ENCODE assay signal across 11 mouse cellular contexts in the genomic region with DNA sequence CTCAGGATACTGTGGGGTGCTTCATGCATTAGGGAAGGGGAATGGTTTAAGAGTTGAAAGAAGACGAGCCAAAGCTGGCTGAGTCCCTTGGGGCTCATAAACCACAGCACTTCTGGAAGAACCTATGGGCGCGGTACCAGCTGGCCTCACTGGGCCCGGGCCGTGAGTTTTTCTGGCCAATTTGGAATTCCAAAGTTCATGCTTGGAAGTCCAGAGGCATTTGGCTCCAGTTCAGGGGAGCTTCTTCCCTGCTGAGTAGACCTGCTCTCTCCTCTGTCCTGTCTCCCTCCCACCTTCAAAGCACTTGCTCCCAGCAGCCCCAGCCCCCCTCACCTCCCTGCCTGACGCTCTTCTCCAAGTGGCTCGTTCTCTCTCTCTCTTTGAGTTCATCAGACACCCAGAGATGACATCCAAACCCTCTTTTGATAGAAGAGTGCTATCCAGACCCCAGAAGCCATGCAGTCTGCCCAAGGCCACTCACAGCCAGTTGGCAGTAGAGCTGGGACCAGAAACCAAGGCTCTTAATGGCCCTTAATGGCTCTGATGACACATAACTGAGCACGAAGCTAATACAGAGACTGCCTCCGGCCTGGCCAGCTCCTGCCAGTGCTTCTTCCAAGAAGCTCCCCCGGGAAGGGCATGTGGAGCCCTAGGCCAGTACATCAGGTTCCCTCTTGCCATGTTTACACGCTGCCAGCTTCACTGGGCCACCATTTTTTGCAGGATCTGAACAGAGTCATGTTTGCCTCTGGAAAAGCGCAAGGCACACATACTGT.
DNase-seq lines count a peak whose midpoint lies in the region; ATAC-seq and TF ChIP-seq lines count a peak whose summit lies in the region.
"Had no signal": no experiment of that assay in that cellular context is flagged by ENCODE, and none has a peak within 500 bp of the region (broad histone marks: within the 10 kb centered on the region; RNA-seq: fewer than 3 reads in every experiment).

No protein-coding gene starts in this region.

- peaks cover 88% of the 10 kb centered on the region for H3K4me1 ChIP-seq in midbrain, embryonic 10.5 days
- peaks cover 20% of the 10 kb centered on the region for H3K4me1 ChIP-seq in midbrain, postnatal 0 days (ENCODE audit: insufficient read depth, low read length)
- H3K4me1 ChIP-seq in neural tube, embryonic 13.5 days (replicated peaks), result peaks cover 81% of the 10 kb centered on the region

- WGBS in midbrain, embryonic 10.5 days, result 93% methylated on average over 12 of the region's 12 CpGs
- WGBS in midbrain, postnatal 0 days, result 81% methylated on average over 12 of the region's 12 CpGs
- WGBS in neural tube, embryonic 13.5 days, result 60% methylated on average over 12 of the region's 12 CpGs

- H3K4me3 ChIP-seq in midbrain, embryonic 10.5 days, result no peak overlapping the region
- no peak overlapping the region for H3K4me3 ChIP-seq in midbrain, postnatal 0 days (ENCODE audit: low read depth, low read length)
- no peak overlapping the region for H3K4me3 ChIP-seq in neural tube, embryonic 13.5 days
- H3K4me3 ChIP-seq: heart, adult 2 months had no signal

- TF ChIP-seq CTCF in midbrain, postnatal 0 days (IDR thresholded peaks at IDR 0.05), result no peak

- no peak for ATAC-seq in midbrain, postnatal 0 days (ENCODE audit: low FRiP score)
- peak; percentile 29; the same call in 1 of the 2 replicates for ATAC-seq in neural tube, embryonic 13.5 days (ENCODE audit: low read depth)
- no peak for ATAC-seq in megakaryocyte progenitor cell, adult 5-6 weeks (replicated peaks; ENCODE audit: poor library complexity)
- ATAC-seq: liver, postnatal 0 days had no signal

- peak; percentile 40 for DNase-seq in cerebellum, adult 9-11 months
- no peak for DNase-seq in cerebellum, adult 18-20 months
- DNase-seq in midbrain, embryonic 10.5 days (ENCODE audit: low spot score), result no peak
- DNase-seq in midbrain, postnatal 0 days (ENCODE audit: low spot score), result no peak
- DNase-seq in gastrocnemius, postnatal 36 days, result peak; percentile 39 to 41
- no peak for DNase-seq in cerebellum, postnatal 36 days
- DNase-seq: heart, adult 2 months; liver, postnatal 0 days; spleen, adult 18-20 months had no signal

- H3K9me3 ChIP-seq in midbrain, embryonic 10.5 days (replicated peaks), result no peaks in the 10 kb centered on the region
- no peaks in the 10 kb centered on the region for H3K9me3 ChIP-seq in midbrain, postnatal 0 days (ENCODE audit: low read length)
- no peaks in the 10 kb centered on the region for H3K9me3 ChIP-seq in neural tube, embryonic 13.5 days

- no peak overlapping the region for H3K4me2 ChIP-seq in midbrain, postnatal 0 days (ENCODE audit: low read depth, low read length, poor library complexity, severe bottlenecking)
- no peak overlapping the region for H3K4me2 ChIP-seq in neural tube, embryonic 13.5 days

- no peak overlapping the region for H3K9ac ChIP-seq in midbrain, postnatal 0 days (replicated peaks; ENCODE audit: low read length, poor library complexity, severe bottlenecking)
- peak overlapping the region; percentile 4; the same call in 1 of the 2 replicates for H3K9ac ChIP-seq in neural tube, embryonic 13.5 days
- H3K9ac ChIP-seq: liver, postnatal 0 days had no signal

- intact Hi-C loops in gastrocnemius, postnatal 36 days (cut with DNase I), result loop anchor here (5.0 kb wide), 2 partner anchors 38 to 308 kb away; no protein-coding TSS in a partner anchor

- H3K36me3 ChIP-seq in midbrain, embryonic 10.5 days, result peaks cover 41% of the 10 kb centered on the region
- no peaks in the 10 kb centered on the region for H3K36me3 ChIP-seq in midbrain, postnatal 0 days (ENCODE audit: insufficient read depth, low read length)
- H3K36me3 ChIP-seq in neural tube, embryonic 13.5 days, result no peaks in the 10 kb centered on the region

- peak overlapping the region; percentile 83 for H3K27ac ChIP-seq in midbrain, embryonic 10.5 days (replicated peaks)
- no peak overlapping the region for H3K27ac ChIP-seq in midbrain, postnatal 0 days (ENCODE audit: low read depth, low read length)
- peak overlapping the region; percentile 64 for H3K27ac ChIP-seq in neural tube, embryonic 13.5 days (replicated peaks)
- H3K27ac ChIP-seq: heart, adult 2 months had no signal

- H3K27me3 ChIP-seq in midbrain, embryonic 10.5 days (ENCODE audit: low read depth, poor library complexity, severe bottlenecking), result no peaks in the 10 kb centered on the region
- no peaks in the 10 kb centered on the region for H3K27me3 ChIP-seq in midbrain, postnatal 0 days (ENCODE audit: insufficient read depth, low read length)
- no peaks in the 10 kb centered on the region for H3K27me3 ChIP-seq in neural tube, embryonic 13.5 days

Comparison
In these comparisons a context has a peak if more than half of its experiments do, and no peak if none do; other contexts are left out.
1. DNase-seq: peak in cerebellum, adult 9-11 months (single experiment) and gastrocnemius, postnatal 36 days (2 of 2); none in cerebellum, adult 18-20 months (0 of 2), midbrain, embryonic 10.5 days (single experiment), midbrain, postnatal 0 days (single experiment) and cerebellum, postnatal 36 days (0 of 2).